Mouse (Mus musculus) thymus, postnatal 4 days (tissue): ENCODE measurements around the gene Spata17.

ENCODE experiments used
- DNase-seq: peaks from one replicate; pipeline ENCODE4 v3.0.0; 2021

The Spata17 gene

GRCm38 (mm10) chr1:187076198-187077042, 138.8 kb downstream of the Spata17 start:
- DNase-seq = no peak

- no peak for DNase-seq
These were observed 155.4 kb downstream of the Spata17 start for GRCm38 (mm10) chr1:187059874-187060273.

- no peak for DNase-seq
These were observed 160.9 kb downstream of the Spata17 start for GRCm38 (mm10) chr1:187054333-187054732.

- DNase-seq = no peak
These were observed 161.4 kb downstream of the Spata17 start for GRCm38 (mm10) chr1:187053862-187054261.

- no peak for DNase-seq
These were observed 162.7 kb downstream of the Spata17 start for GRCm38 (mm10) chr1:187052532-187052931.

DNA sequence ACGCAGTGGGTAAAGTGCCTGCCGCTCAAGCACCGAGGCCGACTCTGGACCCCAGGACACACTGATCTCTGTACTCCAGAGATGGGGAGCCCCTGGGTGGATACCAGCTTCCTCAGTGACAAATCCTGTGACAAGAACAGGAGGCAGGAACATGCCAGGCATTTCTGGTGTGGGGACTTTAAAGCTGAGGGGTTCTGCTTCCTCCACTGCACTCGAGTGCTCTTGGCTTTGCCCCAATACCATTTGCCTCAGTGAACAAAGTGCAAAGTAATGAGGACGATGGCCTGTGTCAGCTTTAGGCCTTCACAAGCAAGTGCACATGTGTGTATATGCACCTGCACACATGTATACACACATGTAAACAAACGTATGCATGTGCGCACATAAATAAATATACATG, 164.0 kb downstream of the Spata17 start:
- no peak for DNase-seq

GRCm38 (mm10) chr1:187048681-187049288, 166.5 kb downstream of the Spata17 start:
- no peak for DNase-seq

DNA sequence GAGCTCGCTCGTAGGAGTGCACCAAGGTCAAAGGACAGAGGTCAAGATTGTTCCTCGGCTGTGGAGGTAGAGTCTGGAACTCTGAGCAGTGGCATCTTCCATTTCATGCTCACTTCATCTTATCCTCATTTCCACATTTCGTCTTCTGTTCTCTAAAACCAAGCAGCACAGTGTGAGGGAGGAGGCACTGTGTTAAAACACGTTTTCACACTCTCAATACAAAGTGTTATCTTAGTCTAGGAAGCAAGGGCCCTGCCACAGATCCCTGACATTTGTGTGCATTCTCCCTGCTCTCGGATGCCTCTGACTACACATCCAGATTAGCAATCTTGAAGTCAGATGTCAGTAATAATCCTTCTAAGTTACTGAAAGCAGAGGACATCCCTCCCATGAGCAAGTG, 170.5 kb downstream of the Spata17 start:
- DNase-seq = no peak

- DNase-seq = no peak
These were observed 175.5 kb downstream of the Spata17 start for GRCm38 (mm10) chr1:187039801-187040200.

GRCm38 (mm10) chr1:187035785-187036184, 179.5 kb downstream of the Spata17 start:
- DNase-seq = no peak

DNA sequence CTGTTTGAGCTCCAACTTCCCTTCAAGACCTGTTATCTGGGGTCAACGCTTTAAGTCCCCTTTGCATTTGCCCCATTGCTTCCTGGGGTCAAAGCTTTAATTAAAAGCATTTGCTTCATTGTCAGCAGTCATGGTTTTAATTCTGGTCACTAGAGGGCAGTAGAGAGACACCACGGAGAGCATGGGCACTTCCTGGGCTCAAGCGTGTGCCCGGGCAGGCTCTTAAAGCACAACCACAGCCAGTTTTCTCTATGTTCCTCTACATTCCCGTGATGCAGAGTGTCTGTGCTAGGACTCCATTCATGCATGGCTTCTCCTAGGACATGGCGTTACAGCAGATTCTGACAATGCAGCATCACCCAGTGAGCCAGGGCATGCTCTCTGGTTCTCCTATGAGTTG, 183.5 kb downstream of the Spata17 start:
- peak; percentile 15 for DNase-seq

- no peak for DNase-seq
These were observed 186.4 kb downstream of the Spata17 start for GRCm38 (mm10) chr1:187028841-187029240.

DNA sequence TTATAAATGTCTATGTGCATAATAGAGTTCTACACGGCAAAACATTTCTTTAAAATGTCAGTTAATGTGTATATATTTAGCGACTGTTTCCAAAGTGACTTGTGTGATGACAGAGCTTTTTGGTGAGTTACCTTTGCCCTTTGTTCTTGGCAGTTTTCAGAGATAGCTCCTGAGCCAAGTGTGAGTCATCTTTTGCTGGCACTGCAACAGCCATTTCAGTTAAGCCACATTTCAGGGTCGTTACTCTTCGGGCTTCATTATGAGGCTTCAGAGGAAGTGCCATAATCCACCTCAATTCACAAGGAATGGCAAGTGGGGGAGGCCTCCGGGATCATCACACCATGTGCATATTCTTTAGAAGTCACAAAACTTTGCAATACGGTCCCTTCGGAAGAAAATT, 195.3 kb downstream of the Spata17 start:
- DNase-seq = no peak

DNA sequence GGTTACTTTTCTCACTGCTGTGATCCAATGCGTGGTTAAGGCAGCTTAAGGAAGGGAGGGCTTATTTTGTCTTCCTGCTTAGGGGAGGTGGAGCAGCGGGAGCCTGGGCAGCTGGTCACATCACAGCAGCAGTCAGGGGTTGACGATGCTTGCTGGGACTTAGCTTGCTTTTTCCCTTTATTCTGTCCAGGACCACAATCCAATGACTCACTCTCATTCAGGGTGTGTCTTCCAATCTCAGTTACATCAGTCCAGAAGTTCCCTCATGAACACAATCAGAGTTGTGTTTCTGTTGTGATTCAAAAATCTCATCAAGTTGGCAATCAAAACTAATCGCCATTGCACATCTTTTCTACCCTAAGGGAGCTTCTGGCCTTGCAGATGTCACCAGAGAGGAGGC, 199.1 kb downstream of the Spata17 start:
- DNase-seq = no peak

GRCm38 (mm10) chr1:187015673-187016072, 199.6 kb downstream of the Spata17 start:
- no peak for DNase-seq

DNA sequence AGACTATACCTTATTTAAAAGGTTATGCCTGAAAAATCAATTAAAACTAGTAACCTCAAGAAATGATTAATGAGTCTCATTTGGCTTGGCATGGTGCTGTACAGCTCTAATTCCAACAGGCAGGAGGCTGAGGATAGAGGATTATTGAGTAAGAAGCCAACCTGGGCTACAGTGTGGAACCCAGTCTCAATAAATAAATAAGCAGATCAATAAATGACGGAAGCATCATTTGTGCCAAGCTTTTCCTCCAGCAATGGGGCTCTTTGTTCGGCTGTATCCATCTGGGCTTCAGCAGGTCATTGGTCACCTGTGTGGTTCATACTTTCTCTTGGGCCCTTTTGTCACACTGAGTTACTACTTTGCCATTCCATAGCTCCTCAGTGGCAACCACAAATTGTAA, 201.1 kb downstream of the Spata17 start:
- DNase-seq = no peak

DNA sequence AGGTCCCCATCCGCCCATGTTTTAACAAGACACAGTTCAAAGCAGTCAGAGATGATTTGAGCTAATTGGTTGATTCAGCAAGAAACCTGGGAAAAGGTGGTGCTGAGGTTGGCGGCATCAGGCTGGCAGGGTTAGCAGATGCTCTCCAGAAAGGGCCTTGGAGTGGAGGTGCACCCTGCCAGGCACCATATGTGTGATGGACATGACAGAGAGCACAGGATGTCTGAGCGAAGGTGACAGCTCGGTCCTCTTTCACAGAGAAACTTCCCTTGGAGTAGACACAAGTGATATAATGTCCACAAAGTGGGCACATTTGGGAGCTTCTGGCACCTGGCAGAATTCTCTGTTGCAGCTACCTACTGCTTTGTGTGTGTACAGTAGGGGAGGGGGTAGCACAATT, 203.7 kb downstream of the Spata17 start:
- DNase-seq = no peak

DNA sequence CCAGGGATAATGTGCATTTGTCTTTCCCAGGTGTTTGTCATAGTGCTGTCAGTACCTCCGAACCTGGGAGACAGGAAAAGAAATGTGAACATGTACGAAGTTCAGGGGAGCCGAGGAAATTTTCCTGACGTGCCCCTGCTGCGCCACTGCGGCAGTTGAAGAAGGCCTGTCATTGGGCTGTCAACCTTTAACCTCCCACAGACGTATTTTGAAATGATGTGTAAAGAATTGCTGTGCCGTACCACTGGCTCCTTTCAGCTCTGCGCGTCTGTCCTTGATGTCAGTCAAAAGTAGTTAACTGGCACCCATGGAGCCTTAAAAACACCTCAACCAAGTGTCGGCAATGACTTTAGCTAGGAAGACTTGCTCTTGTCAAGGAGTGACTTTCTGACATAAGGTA, 205.2 kb downstream of the Spata17 start:
- DNase-seq = no peak

DNA sequence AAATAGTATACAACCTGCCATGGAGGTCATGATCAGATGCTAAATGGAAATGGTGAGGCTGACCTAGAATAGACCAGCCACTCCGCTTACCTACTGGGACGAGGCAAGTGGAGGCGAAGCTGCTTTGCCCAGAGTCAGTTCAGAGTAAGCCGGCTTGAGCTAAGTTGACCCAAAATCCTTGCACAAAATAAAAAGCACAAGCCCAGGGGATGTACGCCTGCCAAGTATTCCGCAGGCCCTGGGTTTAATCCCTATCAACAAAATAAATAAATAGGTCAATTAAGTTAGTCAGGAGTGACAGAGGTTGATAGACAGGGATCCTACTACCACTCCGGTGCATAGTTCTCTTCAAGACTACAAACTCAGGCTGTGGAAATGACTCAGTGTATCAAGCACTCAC, 207.0 kb downstream of the Spata17 start:
- no peak for DNase-seq

DNA sequence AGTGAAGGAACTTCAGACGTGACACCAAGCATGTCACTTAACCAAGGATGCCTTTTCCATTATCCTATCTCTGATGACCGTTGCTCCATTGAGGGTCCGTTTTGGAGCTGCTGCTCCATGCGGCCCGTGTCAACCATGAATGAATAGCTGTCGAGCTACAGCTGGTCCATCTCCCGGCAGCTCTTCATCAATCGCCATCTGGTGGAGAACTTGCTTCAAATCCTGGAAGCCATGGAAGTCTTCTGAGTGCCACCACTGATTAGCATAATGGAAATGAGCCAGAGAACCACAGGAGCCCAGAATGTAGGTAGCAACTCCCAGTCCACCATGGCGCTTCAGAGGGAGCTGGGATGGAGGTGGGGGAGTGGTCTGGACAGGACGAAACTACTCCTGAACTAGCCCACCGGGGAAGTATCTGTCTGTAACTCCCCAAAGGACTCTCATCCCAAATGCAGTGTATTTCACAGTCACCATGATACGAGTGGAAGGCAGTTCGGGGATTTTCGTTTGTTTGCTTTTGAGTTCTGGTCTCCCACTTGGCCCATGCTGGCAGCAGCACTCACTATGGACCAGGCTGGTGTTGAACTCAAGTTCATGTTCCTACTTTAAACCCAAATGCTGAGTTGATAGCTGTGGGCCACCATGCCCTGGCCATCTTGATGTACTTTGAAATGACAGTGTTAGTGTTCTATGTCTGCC, 208.9 kb downstream of the Spata17 start:
- DNase-seq = no peak

GRCm38 (mm10) chr1:187004306-187004705, 211.0 kb downstream of the Spata17 start:
- DNase-seq = no peak

DNA sequence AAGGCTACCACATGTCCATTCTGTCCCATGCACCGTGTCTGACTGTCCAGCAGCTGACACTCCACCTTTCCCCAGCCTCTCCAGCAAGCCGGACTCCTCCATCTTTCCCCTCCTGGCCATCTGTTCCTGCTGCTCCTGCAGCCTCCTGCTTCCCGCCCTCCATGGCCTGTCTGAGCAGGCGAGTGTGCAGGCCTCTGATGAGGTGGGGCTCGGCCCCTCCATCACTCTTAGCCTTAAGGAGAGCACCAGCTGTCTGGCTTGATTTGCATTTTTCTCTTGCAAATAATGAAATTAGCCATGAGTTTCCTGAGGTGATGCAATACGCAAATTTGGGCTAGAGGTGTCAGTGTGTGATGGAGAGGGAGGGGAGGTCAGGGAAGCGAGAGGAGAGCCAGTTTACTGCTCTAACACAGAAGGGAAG, 211.8 kb downstream of the Spata17 start:
- no peak for DNase-seq

GRCm38 (mm10) chr1:186997596-186998304, 217.5 kb downstream of the Spata17 start:
- no peak for DNase-seq
